Mouse (Mus musculus): ENCODE results near the gene Tspoap1.

Gene Tspoap1

GRCm38 (mm10) chr11:87759609-87760005 lies 734 bp upstream of the Tspoap1 start:
- DNase-seq (ENCODE audit: low spot score), result no peak

GRCm38 (mm10) chr11:87761181-87761721 lies 910 bp downstream of the Tspoap1 start:
- DNase-seq (ENCODE audit: low spot score), result no peak

- DNase-seq (ENCODE audit: low spot score), result no peak
Observed at GRCm38 (mm10) chr11:87761806-87762701, 1.7 kb downstream of the Tspoap1 start.

GRCm38 (mm10) chr11:87762702-87763385 lies 2.5 kb downstream of the Tspoap1 start:
- no peak for DNase-seq (ENCODE audit: low spot score)

- DNase-seq (ENCODE audit: low spot score), result no peak
Observed at GRCm38 (mm10) chr11:87763511-87763987, 3.2 kb downstream of the Tspoap1 start.

- peak; percentile 22 for DNase-seq (ENCODE audit: low spot score)
Observed at GRCm38 (mm10) chr11:87763988-87764876, 3.9 kb downstream of the Tspoap1 start.

- no peak for DNase-seq (ENCODE audit: low spot score)
Observed at GRCm38 (mm10) chr11:87768745-87769144, 8.4 kb downstream of the Tspoap1 start.

GRCm38 (mm10) chr11:87770989-87771388 lies 10.6 kb downstream of the Tspoap1 start:
- peak; percentile 88 for DNase-seq (ENCODE audit: low spot score)

GRCm38 (mm10) chr11:87772354-87772753 lies 12.0 kb downstream of the Tspoap1 start:
- DNase-seq (ENCODE audit: low spot score), result no peak

GRCm38 (mm10) chr11:87778100-87778765 lies 17.9 kb downstream of the Tspoap1 start:
- DNase-seq (ENCODE audit: low spot score), result peak; percentile 57

- DNase-seq (ENCODE audit: low spot score), result no peak
Observed at GRCm38 (mm10) chr11:87778915-87779314, 18.6 kb downstream of the Tspoap1 start.

- no peak for DNase-seq (ENCODE audit: low spot score)
Observed at GRCm38 (mm10) chr11:87779392-87779791, 19.1 kb downstream of the Tspoap1 start.

- no peak for DNase-seq (ENCODE audit: low spot score)
Observed at GRCm38 (mm10) chr11:87780130-87780529, 19.8 kb downstream of the Tspoap1 start.

- no peak for DNase-seq (ENCODE audit: low spot score)
Observed at GRCm38 (mm10) chr11:87790088-87790487, 29.7 kb downstream of the Tspoap1 start.

GRCm38 (mm10) chr11:87793460-87793859 lies 33.1 kb downstream of the Tspoap1 start, which contains the start of gene Mpo:
Gene Mpo, plus strand, starts transcription at chr11:87793581.
- no peak for DNase-seq (ENCODE audit: low spot score)

- peak; percentile 22 for DNase-seq (ENCODE audit: low spot score)
Observed at GRCm38 (mm10) chr11:87801711-87802275, 41.5 kb downstream of the Tspoap1 start.

GRCm38 (mm10) chr11:87802621-87803020 lies 42.3 kb downstream of the Tspoap1 start:
- no peak for DNase-seq (ENCODE audit: low spot score)

GRCm38 (mm10) chr11:87805448-87805847 lies 45.1 kb downstream of the Tspoap1 start:
- peak; percentile 20 for DNase-seq (ENCODE audit: low spot score)

GRCm38 (mm10) chr11:87807433-87807832 lies 47.1 kb downstream of the Tspoap1 start:
- no peak for DNase-seq (ENCODE audit: low spot score)

GRCm38 (mm10) chr11:87808236-87808635 lies 47.9 kb downstream of the Tspoap1 start:
- DNase-seq (ENCODE audit: low spot score), result no peak

GRCm38 (mm10) chr11:87811396-87811795 lies 51.1 kb downstream of the Tspoap1 start:
- DNase-seq (ENCODE audit: low spot score), result no peak

All from urinary bladder, postnatal 25 days (tissue).